Mouse (Mus musculus): ENCODE measurements at regions not wholly inside any gene's neighbourhood (a gene's known extent, or its start where the extent isn't known, plus 50 kb on each side); places are given as distances from the start of the nearest gene placed in this dataset. TPM values are rescaled to one million over a fixed set of nuclear protein-coding genes. Genes with fewer than 3 reads are reported as not detected.

DNA sequence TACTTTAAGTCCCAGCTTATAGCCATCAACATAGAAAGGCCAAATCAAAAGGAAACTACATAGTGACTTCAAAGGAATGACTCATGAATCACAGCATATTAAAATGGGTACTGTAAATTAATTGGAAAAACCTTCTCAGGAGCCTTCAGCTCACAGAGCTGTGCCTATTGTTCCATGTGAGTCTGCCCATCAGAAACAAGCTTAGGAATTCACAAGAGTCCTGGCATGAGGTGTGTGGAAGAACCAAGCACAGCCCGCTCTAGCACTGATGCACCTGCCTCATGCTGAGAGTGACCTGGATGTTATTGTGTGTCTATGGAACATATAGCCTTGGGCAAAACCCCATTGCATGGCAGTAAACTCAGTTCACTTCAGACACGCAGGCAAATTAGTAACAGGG, 61.5 kb upstream of the Adamts16 start:
- H3K9ac ChIP-seq (replicated peaks; ENCODE audit: low read depth, low read length) = no peak overlapping the region
- H3K27ac ChIP-seq (ENCODE audit: low read depth, low read length) = no peak overlapping the region
- H3K9me3 ChIP-seq (ENCODE audit: control insufficient read depth, low read length) = no peaks in the 10 kb centered on the region
- H3K4me2 ChIP-seq (ENCODE audit: low read depth, low read length) = no peak overlapping the region
- H3K27me3 ChIP-seq (ENCODE audit: control insufficient read depth, insufficient read depth, low read length) = no peaks in the 10 kb centered on the region
- 86% methylated on average over 2 of the region's 2 CpGs for WGBS
- no peak overlapping the region for H3K4me3 ChIP-seq (ENCODE audit: low read depth, low read length)
- no peak for ATAC-seq (ENCODE audit: low read depth)
- H3K36me3 ChIP-seq (ENCODE audit: control insufficient read depth, insufficient read depth, low read length) = no peaks in the 10 kb centered on the region
- H3K4me1 ChIP-seq (ENCODE audit: control insufficient read depth, insufficient read depth, low read length) = no peaks in the 10 kb centered on the region

DNA sequence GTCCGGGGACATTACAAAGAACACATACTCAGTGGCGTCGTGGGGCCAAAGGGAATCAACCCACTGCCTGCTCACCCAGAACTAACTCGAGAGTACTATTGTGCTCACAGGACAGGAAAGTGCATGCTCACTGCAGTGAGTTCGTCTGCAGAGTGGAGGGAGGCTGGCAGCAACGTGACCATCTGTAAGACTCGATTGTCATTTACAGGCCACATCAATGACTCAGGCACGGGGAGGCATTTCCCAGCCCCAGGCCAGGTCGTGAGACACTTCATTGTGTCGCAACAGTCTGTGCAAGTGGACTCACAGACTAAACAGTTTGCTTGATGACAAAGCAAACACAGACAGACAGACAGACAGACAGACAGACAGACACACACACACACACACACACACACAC, 61.1 kb upstream of the Adamts16 start:
- Histone ChIP-seq H3K4me1 (ENCODE audit: control insufficient read depth, insufficient read depth, low read length) (no peaks in the 10 kb centered on the region), H3K4me3 (ENCODE audit: low read depth, low read length) (no peak overlapping the region), H3K27ac (ENCODE audit: low read depth, low read length) (no peak overlapping the region), H3K9me3 (ENCODE audit: control insufficient read depth, low read length) (no peaks in the 10 kb centered on the region), H3K9ac (replicated peaks; ENCODE audit: low read depth, low read length) (no peak overlapping the region), H3K36me3 (ENCODE audit: control insufficient read depth, insufficient read depth, low read length) (no peaks in the 10 kb centered on the region), H3K27me3 (ENCODE audit: control insufficient read depth, insufficient read depth, low read length) (no peaks in the 10 kb centered on the region), H3K4me2 (ENCODE audit: low read depth, low read length) (no peak overlapping the region)
- no peak for ATAC-seq (ENCODE audit: low read depth)
- 31% methylated on average over 10 of the region's 10 CpGs for WGBS

DNA sequence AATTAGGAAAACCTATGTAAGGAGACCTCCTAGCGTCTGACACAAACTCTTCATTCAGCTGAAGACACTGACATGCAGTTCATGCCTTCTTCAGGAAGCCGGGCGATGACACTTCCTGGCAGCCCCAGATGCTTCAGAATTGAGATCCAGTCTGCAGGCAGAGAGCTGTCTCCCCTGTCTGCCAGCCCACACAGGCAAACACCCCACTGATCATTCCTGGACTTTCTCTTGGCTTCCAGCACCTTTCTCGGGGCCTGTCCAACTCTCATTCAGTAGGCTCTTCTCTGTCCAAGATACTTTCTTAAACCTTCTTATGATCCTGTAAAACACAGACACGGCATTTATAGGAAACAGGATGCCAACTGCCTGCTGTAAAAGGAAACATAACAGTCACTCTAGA, 50.0 kb upstream of the Adamts16 start:
- Histone ChIP-seq H3K27ac (ENCODE audit: low read depth, low read length) (no peak overlapping the region), H3K9ac (replicated peaks; ENCODE audit: low read depth, low read length) (no peak overlapping the region), H3K4me2 (ENCODE audit: low read depth, low read length) (no peak overlapping the region), H3K9me3 (ENCODE audit: control insufficient read depth, low read length) (no peaks in the 10 kb centered on the region), H3K4me3 (ENCODE audit: low read depth, low read length) (no peak overlapping the region), H3K27me3 (ENCODE audit: control insufficient read depth, insufficient read depth, low read length) (no peaks in the 10 kb centered on the region), H3K4me1 (ENCODE audit: control insufficient read depth, insufficient read depth, low read length) (no peaks in the 10 kb centered on the region), H3K36me3 (ENCODE audit: control insufficient read depth, insufficient read depth, low read length) (no peaks in the 10 kb centered on the region)
- 78% methylated on average over 5 of the region's 5 CpGs for WGBS
- no peak for ATAC-seq (ENCODE audit: low read depth)

Small RNAs in the stretch of these regions (microRNA-seq; reads per million reads assigned to microRNA genes)
- not detected for gene Mir466f-4
